ENCODE assay signal across 9 mouse cellular contexts in the genomic region with DNA sequence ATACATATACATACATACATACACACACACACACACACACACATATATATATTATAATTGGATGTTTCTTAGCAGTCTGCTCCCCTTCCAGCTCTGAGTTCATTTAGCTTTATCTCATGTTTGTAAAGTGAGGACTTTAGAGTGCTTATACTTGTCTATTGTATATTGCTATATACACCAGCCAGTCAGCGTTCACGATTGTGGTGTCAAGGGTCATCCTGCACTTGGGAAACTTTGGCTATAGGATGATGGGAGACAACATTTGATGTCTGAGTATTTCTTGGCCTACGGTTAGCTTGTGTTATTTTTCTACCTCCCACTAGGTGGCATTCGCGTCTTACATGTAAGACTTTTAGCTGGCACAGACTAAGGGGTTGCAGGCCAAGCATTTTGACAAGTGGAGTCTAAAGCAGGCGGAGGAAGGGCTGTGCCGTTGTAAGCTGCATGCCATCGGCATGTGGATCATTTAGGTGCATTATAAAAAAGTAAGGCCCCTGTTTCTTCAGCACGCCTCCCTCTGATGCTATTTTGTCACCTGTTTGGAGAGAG. TPM values are rescaled to one million over a fixed set of nuclear protein-coding genes. Genes with fewer than 3 reads are reported as not detected.
DNase-seq lines count a peak whose midpoint lies in the region; ATAC-seq lines count a peak whose summit lies in the region.
"Had no signal": no experiment of that assay in that cellular context is flagged by ENCODE, and none has a peak within 500 bp of the region (broad histone marks: within the 10 kb centered on the region; RNA-seq: fewer than 3 reads in every experiment).

No protein-coding gene starts in this region.

- H3K27me3 ChIP-seq in heart, embryonic 11.5 days (ENCODE audit: control insufficient read depth, insufficient read depth, low read length) = no peaks in the 10 kb centered on the region
- no peaks in the 10 kb centered on the region for H3K27me3 ChIP-seq in hindbrain, embryonic 14.5 days (ENCODE audit: control insufficient read depth, insufficient read depth, low read length)

- H3K4me2 ChIP-seq in heart, embryonic 11.5 days = no peak overlapping the region
- no peak overlapping the region for H3K4me2 ChIP-seq in hindbrain, embryonic 14.5 days (replicated peaks)

- no peak overlapping the region for H3K4me3 ChIP-seq in heart, embryonic 11.5 days (ENCODE audit: low read depth, low read length)
- no peak overlapping the region for H3K4me3 ChIP-seq in hindbrain, embryonic 14.5 days (replicated peaks; ENCODE audit: low read length)
- H3K4me3 ChIP-seq: myocyte had no signal

- H3K4me1 ChIP-seq in heart, embryonic 11.5 days (ENCODE audit: control insufficient read depth, insufficient read depth, low read length) = peaks cover 6% of the 10 kb centered on the region; the same call in 1 of the 2 replicates
- no peaks in the 10 kb centered on the region for H3K4me1 ChIP-seq in hindbrain, embryonic 14.5 days (replicated peaks; ENCODE audit: control insufficient read depth, insufficient read depth, low read length)

- peak; percentile 97 for DNase-seq in heart, adult 11 months
- DNase-seq in cerebellum, adult 9-10 months = peak; percentile 79
- DNase-seq in hindbrain, embryonic 14.5 days (ENCODE audit: low spot score) = peak; percentile 88
- DNase-seq in layer of hippocampus, postnatal 14 days (ENCODE audit: low spot score in 2 of 2) = peak; percentile 64 to 88
- DNase-seq in lung, postnatal 14 days = peak; percentile 74
- DNase-seq in right cerebral cortex, adult 2 months (ENCODE audit: low spot score in 2 of 2) = peak; percentile 59 to 63

- H3K9ac ChIP-seq in heart, embryonic 11.5 days (ENCODE audit: low read depth, low read length) = no peak overlapping the region
- no peak overlapping the region for H3K9ac ChIP-seq in hindbrain, embryonic 14.5 days

- H3K27ac ChIP-seq in heart, embryonic 11.5 days (ENCODE audit: low read depth, low read length) = no peak overlapping the region
- no peak overlapping the region for H3K27ac ChIP-seq in hindbrain, embryonic 14.5 days

- no peaks in the 10 kb centered on the region for H3K9me3 ChIP-seq in heart, embryonic 11.5 days (replicated peaks; ENCODE audit: control insufficient read depth, low read length)
- H3K9me3 ChIP-seq in hindbrain, embryonic 14.5 days (ENCODE audit: control insufficient read depth, low read length) = no peaks in the 10 kb centered on the region

- 11% methylated on average over 9 of the region's 9 CpGs for WGBS in heart, embryonic 11.5 days (ENCODE audit: insufficient replicate concordance)
- WGBS in hindbrain, embryonic 14.5 days = 15% methylated on average over 9 of the region's 9 CpGs

- no peak for ATAC-seq in heart, embryonic 11.5 days (replicated peaks; ENCODE audit: insufficient number of reproducible peaks, low FRiP score, low TSS enrichment)
- peak; percentile 96 for ATAC-seq in frontal cortex, adult (ENCODE audit: low TSS enrichment)
- ATAC-seq in hindbrain, embryonic 14.5 days (ENCODE audit: low FRiP score) = peak; percentile 76; the same call in 1 of the 2 replicates

- H3K36me3 ChIP-seq in heart, embryonic 11.5 days (ENCODE audit: control insufficient read depth, insufficient read depth, low read length) = peaks cover 5% of the 10 kb centered on the region
- H3K36me3 ChIP-seq in hindbrain, embryonic 14.5 days (replicated peaks; ENCODE audit: control insufficient read depth, insufficient read depth) = peaks cover 44% of the 10 kb centered on the region

RNA-seq across cellular contexts. Expression of gene Slc38a9, which starts 13.4 kb away (rescaled TPM):
- 12.4 and 16.4 TPM in 2 replicates for polyA plus RNA-seq in heart, embryonic 11.5 days (2014; fragmentation: Nextera tagmentation; extraction: Ambion mirVana)
- polyA plus RNA-seq in hindbrain, embryonic 14.5 days (2014; fragmentation: Nextera tagmentation; extraction: Ambion mirVana) = 18.5 and 21.0 TPM in 2 replicates
- total RNA-seq in layer of hippocampus, postnatal 14 days (2021) = 10 to 100 TPM; 20.3 to 21.9 TPM

RNA-seq across cellular contexts. Expression of gene Ddx4, which starts 21.7 kb away (rescaled TPM):
- 1.2 TPM in 2 replicates for polyA plus RNA-seq in heart, embryonic 11.5 days (2014; fragmentation: Nextera tagmentation; extraction: Ambion mirVana)
- 1.8 and 2.0 TPM in 2 replicates for polyA plus RNA-seq in hindbrain, embryonic 14.5 days (2014; fragmentation: Nextera tagmentation; extraction: Ambion mirVana)
- 1 to 10 TPM; 1.1 to 1.3 TPM for total RNA-seq in layer of hippocampus, postnatal 14 days (2021)
- polyA plus RNA-seq: myocyte had no signal
